Mouse (Mus musculus): ENCODE results near the gene Sigirr.

Sigirr gene

DNA sequence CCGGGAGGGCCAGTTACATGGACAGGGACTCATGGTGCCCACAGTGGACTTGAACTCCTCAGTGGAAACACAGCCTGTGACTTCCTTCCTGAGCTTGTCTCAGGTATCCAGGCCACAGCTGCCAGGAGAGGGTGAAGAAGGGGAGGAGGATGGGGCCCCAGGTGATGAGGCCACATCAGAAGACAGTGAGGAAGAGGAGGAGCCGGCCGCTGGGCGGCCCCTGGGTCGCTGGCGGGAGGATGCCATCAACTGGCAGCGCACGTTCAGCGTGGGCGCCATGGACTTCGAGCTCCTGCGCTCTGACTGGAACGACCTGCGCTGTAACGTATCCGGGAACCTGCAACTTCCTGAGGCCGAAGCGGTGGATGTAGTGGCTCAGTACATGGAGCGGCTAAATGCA is 32.0 kb downstream of the Sigirr start:
- in situ Hi-C loops (cut with MboI; ENCODE audit: low pct_unique_long_range_greater_than_20kb in 1 of 2, low sequenced_read_pairs in 2 of 2, unreplicated experiment in 1 of 2), result no loop called here

GRCm38 (mm10) chr7:141064576-141064975 is 35.8 kb downstream of the Sigirr start:
- in situ Hi-C loops (cut with MboI; ENCODE audit: low pct_unique_long_range_greater_than_20kb in 1 of 2, low sequenced_read_pairs in 2 of 2, unreplicated experiment in 1 of 2), result loop anchor here in 1 of 2 experiments (5.0 kb wide), 1 partner anchor 147 kb away; no protein-coding TSS in a partner anchor

DNA sequence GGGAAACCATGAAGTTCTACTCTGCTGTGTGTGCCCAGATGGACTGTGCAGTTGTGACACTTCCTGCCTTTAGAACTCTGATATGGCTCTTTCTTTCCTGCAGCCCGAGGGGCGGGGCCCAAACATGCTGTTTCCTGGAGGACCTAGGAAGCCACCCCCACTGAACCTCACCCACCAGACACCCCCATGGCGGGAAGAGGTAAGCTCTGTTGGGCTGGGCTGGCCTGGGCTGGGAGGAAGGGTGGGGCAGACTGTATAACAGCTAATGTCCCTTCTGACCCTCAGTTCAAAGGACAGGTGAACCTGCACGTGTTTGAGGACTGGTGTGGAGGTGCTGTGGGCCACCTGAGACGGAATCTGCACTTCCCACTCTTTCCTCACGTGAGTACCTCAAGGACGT is 36.2 kb downstream of the Sigirr start:
- in situ Hi-C loops (cut with MboI; ENCODE audit: low pct_unique_long_range_greater_than_20kb in 1 of 2, low sequenced_read_pairs in 2 of 2, unreplicated experiment in 1 of 2), result loop anchor here in 1 of 2 experiments (5.0 kb wide), 1 partner anchor 147 kb away; no protein-coding TSS in a partner anchor

DNA sequence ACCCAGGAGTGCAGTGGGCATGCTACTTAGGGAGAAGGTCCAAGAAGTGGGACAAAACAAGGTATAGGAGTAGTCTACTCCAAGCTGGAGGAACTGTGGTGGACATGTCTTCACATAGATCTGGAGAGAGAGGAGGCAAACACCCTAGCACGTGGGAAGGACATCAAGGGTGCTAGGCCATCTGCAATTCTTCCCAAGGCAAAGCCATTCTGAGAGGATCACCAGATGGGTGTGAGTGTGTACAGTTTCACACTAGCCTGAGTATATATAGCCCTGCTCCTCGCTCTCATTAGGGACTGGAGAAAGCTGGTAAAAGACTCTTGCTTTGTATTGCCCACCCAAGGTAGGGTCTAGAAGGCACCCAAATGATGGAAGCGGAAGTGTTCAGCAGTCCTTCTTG is 37.0 kb downstream of the Sigirr start:
- in situ Hi-C loops (cut with MboI; ENCODE audit: low pct_unique_long_range_greater_than_20kb in 1 of 2, low sequenced_read_pairs in 2 of 2, unreplicated experiment in 1 of 2), result loop anchor here in 1 of 2 experiments (5.0 kb wide), 1 partner anchor 146 kb away; no protein-coding TSS in a partner anchor

DNA sequence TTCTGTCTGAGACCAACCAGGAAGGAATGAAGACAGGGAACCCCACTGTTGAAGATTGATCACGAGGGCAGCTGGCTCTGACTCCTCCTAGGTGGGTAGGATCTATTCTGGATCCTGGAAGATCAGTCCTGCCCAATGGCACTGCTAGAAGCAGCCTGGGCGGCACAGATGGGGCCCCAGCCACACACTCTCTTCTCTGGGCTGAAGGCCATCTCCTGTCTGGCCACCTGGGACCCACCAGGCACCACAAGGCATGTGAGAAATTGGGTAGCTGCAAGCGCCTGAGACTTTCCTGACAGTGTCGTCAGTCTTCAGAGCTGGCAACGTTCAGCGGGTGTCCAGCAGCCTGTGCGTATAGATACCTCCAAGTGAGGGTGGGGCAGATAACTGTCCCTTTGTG is 37.8 kb downstream of the Sigirr start:
- in situ Hi-C loops (cut with MboI; ENCODE audit: low pct_unique_long_range_greater_than_20kb in 1 of 2, low sequenced_read_pairs in 2 of 2, unreplicated experiment in 1 of 2), result loop anchor here in 1 of 2 experiments (5.0 kb wide), 1 partner anchor 145 kb away; no protein-coding TSS in a partner anchor

- in situ Hi-C loops (cut with MboI; ENCODE audit: low pct_unique_long_range_greater_than_20kb in 1 of 2, low sequenced_read_pairs in 2 of 2, unreplicated experiment in 1 of 2), result loop anchor here in 1 of 2 experiments (5.0 kb wide), 1 partner anchor 144 kb away; no protein-coding TSS in a partner anchor
These were observed 39.1 kb downstream of the Sigirr start for GRCm38 (mm10) chr7:141061269-141061692.

DNA sequence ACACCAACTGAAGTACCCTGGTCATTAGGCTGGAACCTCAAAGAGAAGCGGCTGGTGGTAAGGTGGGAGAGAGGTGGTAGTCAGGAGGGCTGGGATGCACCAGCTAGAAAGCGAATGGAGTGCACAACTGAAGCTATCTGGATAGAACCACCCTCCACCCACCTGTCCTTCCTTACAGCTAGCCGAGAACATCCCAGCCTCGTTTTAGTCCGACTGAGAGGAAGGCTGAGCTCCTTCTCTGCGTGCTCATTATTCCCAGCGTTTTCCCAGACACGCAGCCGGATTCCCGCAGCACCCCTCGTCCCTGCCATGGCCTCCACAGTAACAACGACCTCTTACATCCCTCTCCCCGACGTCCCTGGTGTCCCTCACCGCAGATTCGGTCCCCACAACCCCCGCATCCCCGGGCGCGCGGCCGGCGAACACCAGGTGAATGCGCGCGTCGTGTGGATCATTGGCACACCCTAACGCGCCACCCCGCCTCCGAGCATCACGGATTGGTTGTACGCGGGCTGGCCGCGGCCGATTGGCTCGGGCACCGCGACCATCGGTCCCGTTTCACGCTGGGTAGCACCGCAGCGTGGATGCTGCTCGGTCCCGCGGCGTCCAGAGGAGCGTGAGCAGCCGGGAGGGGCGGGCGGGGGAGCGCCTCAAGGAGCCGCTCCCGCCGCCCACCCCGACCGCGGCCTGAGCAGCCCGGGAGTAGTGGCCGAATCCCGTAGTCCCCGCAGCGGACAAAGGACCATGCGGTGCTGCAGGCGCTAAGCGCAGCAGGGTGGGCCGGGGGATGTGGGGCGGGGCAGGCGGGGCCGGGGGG is 39.7 kb downstream of the Sigirr start, which contains the start of gene B4galnt4:
Gene B4galnt4 (plus strand): TSS at position 679 of the 817 bp plus-strand sequence.
- in situ Hi-C loops (cut with MboI; ENCODE audit: low pct_unique_long_range_greater_than_20kb in 1 of 2, low sequenced_read_pairs in 2 of 2, unreplicated experiment in 1 of 2), result loop anchor here in 1 of 2 experiments (5.0 kb wide), 1 partner anchor 143 kb away; no protein-coding TSS in a partner anchor

DNA sequence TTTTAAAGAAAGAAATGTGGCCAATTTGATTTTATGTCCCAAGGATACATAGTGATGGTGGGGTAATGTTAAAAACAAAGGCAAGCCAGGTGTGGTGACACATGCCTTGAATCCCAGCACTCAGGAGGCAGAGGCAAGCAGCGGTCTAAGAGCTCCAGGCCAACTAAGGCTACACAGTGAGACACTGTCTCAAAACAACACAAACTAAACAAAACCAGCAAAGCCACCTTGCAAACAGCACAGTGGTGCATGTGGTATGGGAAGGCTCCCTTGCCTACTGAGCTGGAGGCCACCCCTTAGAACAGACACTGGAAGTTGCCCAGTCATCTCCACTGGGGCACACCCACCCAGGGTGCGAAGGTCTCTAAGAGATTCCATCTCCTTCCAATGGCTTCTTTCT is 40.4 kb downstream of the Sigirr start:
- in situ Hi-C loops (cut with MboI; ENCODE audit: low pct_unique_long_range_greater_than_20kb in 1 of 2, low sequenced_read_pairs in 2 of 2, unreplicated experiment in 1 of 2), result loop anchor here (5.0 to 10.0 kb wide), 2 partner anchors 143 to 215 kb away; partner anchors contain the start of genes Odf3 (in 1 of the 2) and Scgb1c1 (in 1 of the 2)

- in situ Hi-C loops (cut with MboI; ENCODE audit: low pct_unique_long_range_greater_than_20kb in 1 of 2, low sequenced_read_pairs in 2 of 2, unreplicated experiment in 1 of 2), result loop anchor here in 1 of 2 experiments (10.0 kb wide), 1 partner anchor 214 kb away; the partner anchor contains the start of genes Odf3 and Scgb1c1
These were observed 41.6 kb downstream of the Sigirr start for GRCm38 (mm10) chr7:141058601-141059341.

GRCm38 (mm10) chr7:141057541-141057940 is 42.8 kb downstream of the Sigirr start:
- in situ Hi-C loops (cut with MboI; ENCODE audit: low pct_unique_long_range_greater_than_20kb in 1 of 2, low sequenced_read_pairs in 2 of 2, unreplicated experiment in 1 of 2), result loop anchor here in 1 of 2 experiments (10.0 kb wide), 1 partner anchor 213 kb away; the partner anchor contains the start of genes Odf3 and Scgb1c1

DNA sequence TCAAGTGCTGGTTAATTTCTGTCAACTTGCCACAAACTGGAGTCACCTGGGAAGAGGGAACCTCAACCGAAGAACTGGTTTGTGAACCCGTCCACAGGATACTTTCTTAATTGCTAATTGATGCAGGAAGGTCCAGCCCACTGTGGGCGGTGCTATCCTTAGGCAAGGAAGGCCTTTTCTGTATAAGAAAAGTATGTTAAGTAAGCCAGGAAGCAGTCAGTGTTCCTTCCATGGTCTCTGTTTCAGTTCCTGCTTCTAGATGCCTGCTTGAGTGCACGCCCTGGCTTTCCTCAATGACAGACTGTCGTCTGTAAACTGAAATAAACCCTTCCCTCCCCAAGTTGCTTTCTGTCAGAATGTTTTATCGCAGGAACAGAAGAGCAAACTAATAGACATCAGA is 43.4 kb downstream of the Sigirr start:
- in situ Hi-C loops (cut with MboI; ENCODE audit: low pct_unique_long_range_greater_than_20kb in 1 of 2, low sequenced_read_pairs in 2 of 2, unreplicated experiment in 1 of 2), result loop anchor here in 1 of 2 experiments (10.0 kb wide), 1 partner anchor 212 kb away; the partner anchor contains the start of genes Odf3 and Scgb1c1

GRCm38 (mm10) chr7:141055785-141056184 is 44.6 kb downstream of the Sigirr start:
- in situ Hi-C loops (cut with MboI; ENCODE audit: low pct_unique_long_range_greater_than_20kb in 1 of 2, low sequenced_read_pairs in 2 of 2, unreplicated experiment in 1 of 2), result loop anchor here in 1 of 2 experiments (10.0 kb wide), 1 partner anchor 211 kb away; the partner anchor contains the start of genes Odf3 and Scgb1c1

- in situ Hi-C loops (cut with MboI; ENCODE audit: low pct_unique_long_range_greater_than_20kb in 1 of 2, low sequenced_read_pairs in 2 of 2, unreplicated experiment in 1 of 2), result loop anchor here (5.0 to 10.0 kb wide), 3 partner anchors 95 to 208 kb away; partner anchors contain the start of genes Gm45717 (in 2 of the 2), Ifitm2 (in 2 of the 2), Odf3 (in 2 of the 2) and Scgb1c1 (in 2 of the 2)
These were observed 48.0 kb downstream of the Sigirr start for GRCm38 (mm10) chr7:141052421-141052820.

DNA sequence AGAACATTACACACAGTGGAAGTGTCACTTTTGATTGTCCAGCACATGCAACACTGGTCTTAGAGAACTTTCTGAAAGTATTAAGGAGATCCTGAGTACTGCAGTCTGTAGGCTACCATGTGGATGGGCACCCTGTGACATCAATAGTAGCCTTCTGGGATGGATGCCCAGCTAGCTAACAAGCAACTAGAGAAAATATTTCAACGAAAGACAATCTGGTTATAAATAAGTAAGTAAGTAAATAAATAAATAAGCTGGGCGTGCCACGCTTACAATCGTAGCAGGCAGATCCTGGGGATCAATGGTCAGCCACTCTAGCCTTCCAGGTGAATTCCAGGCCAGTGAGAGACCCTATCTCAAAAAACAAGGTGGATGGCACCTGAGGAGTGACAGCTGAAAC is 48.4 kb downstream of the Sigirr start:
- in situ Hi-C loops (cut with MboI; ENCODE audit: low pct_unique_long_range_greater_than_20kb in 1 of 2, low sequenced_read_pairs in 2 of 2, unreplicated experiment in 1 of 2), result loop anchor here (5.0 to 10.0 kb wide), 3 partner anchors 95 to 207 kb away; partner anchors contain the start of genes Gm45717 (in 2 of the 2), Ifitm2 (in 2 of the 2), Odf3 (in 2 of the 2) and Scgb1c1 (in 2 of the 2)

DNA sequence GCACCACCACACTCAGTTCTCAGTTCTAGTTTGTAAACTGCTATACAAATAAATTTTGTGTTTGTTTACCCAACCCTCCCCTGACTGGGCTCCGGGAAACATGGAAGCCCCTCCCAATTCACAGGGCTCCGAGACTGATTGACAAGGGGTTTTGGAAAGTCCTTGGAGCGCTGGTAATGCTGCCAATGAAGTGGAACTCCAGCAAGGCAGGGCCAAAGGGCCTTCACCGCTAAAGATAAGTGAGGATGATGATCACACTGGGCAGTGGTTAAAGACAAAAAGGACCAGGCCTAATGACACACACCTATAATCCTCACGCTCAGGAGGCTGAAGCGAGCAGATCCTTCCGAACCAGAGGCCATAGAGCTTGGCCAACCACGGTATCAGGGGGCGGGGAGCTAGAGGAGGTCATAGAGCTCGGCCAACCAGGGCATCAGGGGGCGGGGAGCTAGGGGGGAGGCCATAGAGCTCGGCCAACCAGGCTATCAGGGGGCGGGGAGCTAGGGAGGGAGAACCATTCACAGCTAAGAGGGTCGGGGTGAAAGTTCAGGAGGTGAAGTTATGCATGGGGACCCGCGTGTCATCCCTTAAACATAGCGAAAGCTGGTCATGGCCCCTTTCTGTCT is 49.2 kb downstream of the Sigirr start:
- in situ Hi-C loops (cut with MboI; ENCODE audit: low pct_unique_long_range_greater_than_20kb in 1 of 2, low sequenced_read_pairs in 2 of 2, unreplicated experiment in 1 of 2), result loop anchor here (5.0 to 10.0 kb wide), 3 partner anchors 94 to 206 kb away; partner anchors contain the start of genes Gm45717 (in 2 of the 2), Ifitm2 (in 2 of the 2), Odf3 (in 2 of the 2) and Scgb1c1 (in 2 of the 2)

GRCm38 (mm10) chr7:141049326-141049725 is 51.0 kb downstream of the Sigirr start:
- in situ Hi-C loops (cut with MboI; ENCODE audit: low pct_unique_long_range_greater_than_20kb in 1 of 2, low sequenced_read_pairs in 2 of 2, unreplicated experiment in 1 of 2), result loop anchor here (5.0 kb wide), 1 partner anchor 37 kb away; the partner anchor contains the start of gene Ifitm3 (in 2 of the 2)

All from mouse embryonic stem cell (cell line).